Mouse (Mus musculus): ENCODE results near the gene Surf1. TPM values are rescaled to one million over a fixed set of nuclear protein-coding genes. Genes with fewer than 3 reads are reported as not detected.
A peak's percentile ranks its signal among the peaks of the same experiment; 100 is the strongest.

Surf1 gene
- polyA plus RNA-seq, 1 experiment from 2014 or later: 74.2 TPM

GRCm38 (mm10) chr2:26952193-26952592 lies 35.9 kb upstream of the Surf1 start:
- whole genome bisulfite sequencing: 95% methylated on average over 4 of the region's 4 CpGs
- peaks cover 73% of the 10 kb centered on the region for H3K36me3 ChIP-seq (ENCODE audit: control insufficient read depth, insufficient read depth, low read length)

GRCm38 (mm10) chr2:26951346-26951905 lies 35.1 kb upstream of the Surf1 start:
- no peak overlapping the region for H3K4me3 ChIP-seq (ENCODE audit: low read depth, low read length)
- WGBS: 90% methylated on average over 8 of the region's 8 CpGs
- ATAC-seq: no peak
- H3K36me3 ChIP-seq (ENCODE audit: control insufficient read depth, insufficient read depth, low read length): peaks cover 66% of the 10 kb centered on the region
- H3K4me1 ChIP-seq (ENCODE audit: control insufficient read depth, insufficient read depth, low read length): no peaks in the 10 kb centered on the region
- DNase-seq (ENCODE audit: low spot score): no peak
- H3K27ac ChIP-seq (ENCODE audit: low read depth, low read length): no peak overlapping the region
- no peaks in the 10 kb centered on the region for H3K27me3 ChIP-seq (replicated peaks; ENCODE audit: control insufficient read depth, insufficient read depth, low read length)
- no peak overlapping the region for H3K9ac ChIP-seq (ENCODE audit: low read length)
- no peak overlapping the region for H3K4me2 ChIP-seq (ENCODE audit: low read length)
- H3K9me3 ChIP-seq (replicated peaks; ENCODE audit: control insufficient read depth, low read length): no peaks in the 10 kb centered on the region

More at GRCm38 (mm10) chr2:26952193-26952592, 35.9 kb upstream of the Surf1 start:
- no peaks in the 10 kb centered on the region for H3K27me3 ChIP-seq (replicated peaks; ENCODE audit: control insufficient read depth, insufficient read depth, low read length)
- no peak overlapping the region for H3K9ac ChIP-seq (ENCODE audit: low read length)
- H3K4me1 ChIP-seq (ENCODE audit: control insufficient read depth, insufficient read depth, low read length): no peaks in the 10 kb centered on the region
- ATAC-seq (no peak), DNase-seq (ENCODE audit: low spot score) (no peak)
- H3K27ac ChIP-seq (ENCODE audit: low read depth, low read length): no peak overlapping the region
- H3K4me3 ChIP-seq (ENCODE audit: low read depth, low read length): no peak overlapping the region
- H3K9me3 ChIP-seq (replicated peaks; ENCODE audit: control insufficient read depth, low read length): no peaks in the 10 kb centered on the region
- H3K4me2 ChIP-seq (ENCODE audit: low read length): no peak overlapping the region

GRCm38 (mm10) chr2:26950411-26950810 lies 34.1 kb upstream of the Surf1 start:
- Histone ChIP-seq H3K27ac (ENCODE audit: low read depth, low read length) (no peak overlapping the region), H3K9ac (ENCODE audit: low read length) (no peak overlapping the region), H3K4me2 (ENCODE audit: low read length) (no peak overlapping the region), H3K27me3 (replicated peaks; ENCODE audit: control insufficient read depth, insufficient read depth, low read length) (no peaks in the 10 kb centered on the region), H3K4me1 (ENCODE audit: control insufficient read depth, insufficient read depth, low read length) (no peaks in the 10 kb centered on the region), H3K36me3 (ENCODE audit: control insufficient read depth, insufficient read depth, low read length) (peaks cover 56% of the 10 kb centered on the region), H3K9me3 (replicated peaks; ENCODE audit: control insufficient read depth, low read length) (no peaks in the 10 kb centered on the region), H3K4me3 (ENCODE audit: low read depth, low read length) (no peak overlapping the region)
- DNase-seq (ENCODE audit: low spot score): no peak
- ATAC-seq: no peak
- WGBS: 94% methylated on average over 2 of the region's 2 CpGs

GRCm38 (mm10) chr2:26943253-26943652 lies 26.9 kb upstream of the Surf1 start:
- no peak overlapping the region for H3K27ac ChIP-seq (ENCODE audit: low read depth, low read length)
- no peaks in the 10 kb centered on the region for H3K9me3 ChIP-seq (replicated peaks; ENCODE audit: control insufficient read depth, low read length)
- 76% methylated on average over 3 of the region's 3 CpGs for WGBS
- ATAC-seq (no peak), DNase-seq (ENCODE audit: low spot score) (no peak)
- H3K27me3 ChIP-seq (replicated peaks; ENCODE audit: control insufficient read depth, insufficient read depth, low read length): no peaks in the 10 kb centered on the region
- no peak overlapping the region for H3K4me3 ChIP-seq (ENCODE audit: low read depth, low read length)
- 0 out of 2 replicates have a peak, but pooled peaks cover 5% of the 10 kb centered on the region for H3K36me3 ChIP-seq (ENCODE audit: control insufficient read depth, insufficient read depth, low read length)
- H3K9ac ChIP-seq (ENCODE audit: low read length): no peak overlapping the region
- no peak overlapping the region for H3K4me2 ChIP-seq (ENCODE audit: low read length)
- no peaks in the 10 kb centered on the region for H3K4me1 ChIP-seq (ENCODE audit: control insufficient read depth, insufficient read depth, low read length)

GRCm38 (mm10) chr2:26941539-26941938 lies 25.2 kb upstream of the Surf1 start:
- Histone ChIP-seq H3K27me3 (replicated peaks; ENCODE audit: control insufficient read depth, insufficient read depth, low read length) (no peaks in the 10 kb centered on the region), H3K4me3 (ENCODE audit: low read depth, low read length) (no peak overlapping the region), H3K9me3 (replicated peaks; ENCODE audit: control insufficient read depth, low read length) (no peaks in the 10 kb centered on the region), H3K9ac (ENCODE audit: low read length) (no peak overlapping the region), H3K4me2 (ENCODE audit: low read length) (no peak overlapping the region), H3K27ac (ENCODE audit: low read depth, low read length) (no peak overlapping the region), H3K36me3 (ENCODE audit: control insufficient read depth, insufficient read depth, low read length) (no peaks in the 10 kb centered on the region), H3K4me1 (ENCODE audit: control insufficient read depth, insufficient read depth, low read length) (no peaks in the 10 kb centered on the region)
- no peak for ATAC-seq
- DNase-seq (ENCODE audit: low spot score): no peak
- 52% methylated on average over 5 of the region's 5 CpGs for WGBS

GRCm38 (mm10) chr2:26936425-26936824 lies 20.1 kb upstream of the Surf1 start:
- Histone ChIP-seq H3K27ac (ENCODE audit: low read depth, low read length) (no peak overlapping the region), H3K27me3 (replicated peaks; ENCODE audit: control insufficient read depth, insufficient read depth, low read length) (no peaks in the 10 kb centered on the region), H3K4me3 (ENCODE audit: low read depth, low read length) (no peak overlapping the region), H3K4me1 (ENCODE audit: control insufficient read depth, insufficient read depth, low read length) (peaks cover 13% of the 10 kb centered on the region), H3K9ac (ENCODE audit: low read length) (no peak overlapping the region), H3K36me3 (ENCODE audit: control insufficient read depth, insufficient read depth, low read length) (peaks cover 5% of the 10 kb centered on the region; the same call in 1 of the 2 replicates), H3K9me3 (replicated peaks; ENCODE audit: control insufficient read depth, low read length) (no peaks in the 10 kb centered on the region), H3K4me2 (ENCODE audit: low read length) (no peak overlapping the region)
- ATAC-seq (no peak), DNase-seq (ENCODE audit: low spot score) (no peak)
- 79% methylated on average over 1 of the region's 1 CpGs for WGBS

GRCm38 (mm10) chr2:26935286-26935685 lies 19.0 kb upstream of the Surf1 start:
- no peak overlapping the region for H3K9ac ChIP-seq (ENCODE audit: low read length)
- ATAC-seq (no peak), DNase-seq (ENCODE audit: low spot score) (no peak)

GRCm38 (mm10) chr2:26933304-26934055 lies 17.1 kb upstream of the Surf1 start, which contains the start of the genes Surf4 and Stkld1:
TSS of gene Surf4 (minus strand) at chr2:26933928.
TSS of gene Stkld1 (plus strand) at chr2:26934047.
- peak; percentile 97 for ATAC-seq
- peak within 1 kb of the TSS; percentile 72; the same call in 1 of the 2 replicates for H3K27ac ChIP-seq (ENCODE audit: low read depth, low read length)

More at GRCm38 (mm10) chr2:26935286-26935685, 19.0 kb upstream of the Surf1 start:
- 90% methylated on average over 2 of the region's 2 CpGs for WGBS
- H3K27ac ChIP-seq (ENCODE audit: low read depth, low read length): no peak overlapping the region
- H3K4me3 ChIP-seq (ENCODE audit: low read depth, low read length): no peak overlapping the region
- peaks cover 16% of the 10 kb centered on the region for H3K36me3 ChIP-seq (ENCODE audit: control insufficient read depth, insufficient read depth, low read length)
- no peaks in the 10 kb centered on the region for H3K27me3 ChIP-seq (replicated peaks; ENCODE audit: control insufficient read depth, insufficient read depth, low read length)
- peaks cover 14% of the 10 kb centered on the region for H3K4me1 ChIP-seq (ENCODE audit: control insufficient read depth, insufficient read depth, low read length)
- no peak overlapping the region for H3K4me2 ChIP-seq (ENCODE audit: low read length)
- H3K9me3 ChIP-seq (replicated peaks; ENCODE audit: control insufficient read depth, low read length): no peaks in the 10 kb centered on the region

More at GRCm38 (mm10) chr2:26933304-26934055, 17.1 kb upstream of the Surf1 start, which contains the start of the genes Surf4 and Stkld1:
- under 1% methylated on average over 41 of the region's 70 CpGs for WGBS
- Histone ChIP-seq H3K36me3 (ENCODE audit: control insufficient read depth, insufficient read depth, low read length) (peaks cover 22% of the 10 kb centered on the region), H3K4me1 (ENCODE audit: control insufficient read depth, insufficient read depth, low read length) (peaks cover 14% of the 10 kb centered on the region), H3K4me3 (ENCODE audit: low read depth, low read length) (peak within 1 kb of the TSS; percentile 86), H3K9me3 (replicated peaks; ENCODE audit: control insufficient read depth, low read length) (no peaks in the 10 kb centered on the region), H3K4me2 (ENCODE audit: low read length) (peak within 1 kb of the TSS; percentile 85), H3K9ac (ENCODE audit: low read length) (peak within 1 kb of the TSS; percentile 86), H3K27me3 (replicated peaks; ENCODE audit: control insufficient read depth, insufficient read depth, low read length) (no peaks in the 10 kb centered on the region)
- DNase-seq (ENCODE audit: low spot score): peak; percentile 95

Data from forebrain, embryonic 14.5 days (tissue).